Mouse (Mus musculus) retina, postnatal 1 day (tissue): ENCODE results near the gene Il1r1.
"Not testable (repeated sequence)": the region's sequence is repeated elsewhere in the genome, so short reads cannot be mapped to it uniquely, and the experiment has no call there.

Experiments
- DNase-seq: peaks from one replicate; pipeline ENCODE4 v3.0.0-alpha.2; 2012

The Il1r1 gene

DNA sequence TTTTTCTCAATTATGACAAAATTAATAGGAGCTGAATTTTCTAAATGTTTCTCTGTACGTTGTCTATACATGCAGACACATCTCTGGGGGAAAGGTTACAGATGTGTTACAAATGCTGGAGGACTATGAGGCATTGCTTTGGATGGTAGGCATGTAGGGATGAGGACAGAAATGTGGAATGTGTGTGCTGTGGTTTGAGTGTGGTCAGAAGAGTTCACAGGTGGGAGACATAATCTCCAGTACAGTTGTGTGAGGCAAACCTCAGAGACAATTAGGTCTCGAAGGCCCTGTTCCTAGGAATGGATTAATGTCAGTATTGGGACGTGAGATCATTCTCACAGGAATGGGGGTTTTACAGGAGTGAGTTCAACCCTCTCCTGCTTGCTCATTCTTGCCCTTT is 47.3 kb downstream of the Il1r1 start:
- DNase-seq, result no peak

DNA sequence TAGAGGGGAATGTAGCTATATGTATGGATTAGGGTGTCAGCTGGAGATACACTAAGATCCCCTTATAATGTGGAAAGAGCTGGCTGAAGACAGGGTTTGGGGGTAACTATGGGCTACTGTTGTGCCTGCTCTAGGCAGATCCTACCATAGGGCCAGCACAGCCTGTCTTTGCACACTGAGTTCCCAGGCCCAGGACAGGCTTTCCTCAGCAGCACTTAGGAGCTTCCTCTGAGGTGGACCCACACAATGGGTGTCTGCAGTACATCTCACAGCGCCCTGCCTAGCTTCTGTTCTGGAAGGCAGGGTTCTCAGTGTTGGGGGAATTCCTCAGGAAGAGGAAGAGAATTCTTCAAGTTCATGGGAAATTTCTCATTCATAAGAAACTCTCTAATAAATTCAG is 48.6 kb downstream of the Il1r1 start:
- DNase-seq, result no peak

DNA sequence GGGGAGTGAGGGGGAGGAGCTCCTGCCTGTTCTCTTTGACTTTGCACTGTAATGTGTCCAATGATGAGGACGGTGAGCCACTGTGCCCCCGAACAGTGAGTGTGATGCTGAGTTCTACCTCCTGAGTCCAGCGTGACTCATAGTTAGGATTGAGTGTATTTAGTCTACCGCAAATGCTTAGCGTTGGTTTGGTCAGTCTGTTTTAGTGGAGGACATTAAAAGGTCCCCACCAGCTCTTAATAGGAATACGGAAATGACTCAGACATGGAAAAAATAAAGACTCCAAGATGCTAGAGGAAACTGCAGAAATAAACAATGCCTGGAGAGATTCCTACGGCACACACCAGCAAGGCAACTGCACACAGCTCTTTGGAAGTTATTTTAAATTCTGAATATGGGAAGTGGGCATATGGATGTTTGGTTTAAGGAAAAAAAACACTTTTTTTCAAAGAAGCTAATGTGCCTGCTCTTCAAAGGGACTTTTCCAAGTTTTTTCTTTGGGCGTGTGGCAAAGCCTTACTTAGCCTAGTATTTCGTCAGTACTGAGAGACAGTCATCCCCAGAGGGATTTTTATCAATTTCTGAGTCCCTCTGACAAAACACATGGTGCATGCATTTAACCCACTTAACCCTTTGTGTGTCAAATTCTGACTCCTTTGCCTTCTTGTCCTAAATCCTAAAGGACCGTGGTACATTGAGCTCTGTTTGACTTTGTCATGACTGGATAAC is 50.6 kb downstream of the Il1r1 start:
- DNase-seq, result no peak

DNA sequence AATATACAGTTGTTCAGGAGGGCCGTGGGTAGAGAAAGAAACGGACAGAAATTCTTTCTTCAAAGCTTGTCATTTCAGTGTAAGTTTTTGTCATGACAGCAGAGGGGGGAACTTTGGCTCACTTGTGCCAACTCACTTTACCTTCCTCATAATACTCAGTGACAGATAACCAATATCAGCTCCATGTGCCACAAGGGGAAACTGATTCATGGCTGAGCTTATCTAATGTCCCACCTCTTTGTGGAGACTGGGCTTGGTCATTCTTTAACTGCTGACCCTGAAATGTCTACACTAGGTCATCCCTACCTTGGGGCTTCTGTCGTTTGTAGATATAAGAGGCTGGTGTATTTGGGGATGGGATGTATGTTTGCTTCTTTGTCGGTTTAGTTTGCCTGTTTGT is 53.1 kb downstream of the Il1r1 start:
- DNase-seq, result no peak

DNA sequence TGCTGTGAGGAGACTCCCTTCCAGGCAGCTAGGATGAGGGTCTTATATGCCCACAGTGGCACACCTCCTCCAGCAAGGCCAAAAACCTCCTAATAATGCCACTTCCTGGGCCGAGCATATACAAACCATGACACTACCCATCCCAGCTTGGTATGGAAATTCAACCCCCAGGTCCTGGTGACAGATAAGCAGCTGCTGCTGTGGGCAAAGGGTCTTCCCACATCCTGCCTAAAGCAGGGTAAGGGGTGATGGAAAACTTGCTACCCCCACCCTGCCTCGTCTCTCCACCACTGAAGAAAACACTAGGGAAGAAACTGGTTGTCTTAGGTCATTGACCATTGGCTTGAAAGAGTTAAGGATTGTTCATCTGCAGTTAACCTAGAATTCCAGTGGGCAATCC is 53.8 kb downstream of the Il1r1 start:
- no peak for DNase-seq

DNA sequence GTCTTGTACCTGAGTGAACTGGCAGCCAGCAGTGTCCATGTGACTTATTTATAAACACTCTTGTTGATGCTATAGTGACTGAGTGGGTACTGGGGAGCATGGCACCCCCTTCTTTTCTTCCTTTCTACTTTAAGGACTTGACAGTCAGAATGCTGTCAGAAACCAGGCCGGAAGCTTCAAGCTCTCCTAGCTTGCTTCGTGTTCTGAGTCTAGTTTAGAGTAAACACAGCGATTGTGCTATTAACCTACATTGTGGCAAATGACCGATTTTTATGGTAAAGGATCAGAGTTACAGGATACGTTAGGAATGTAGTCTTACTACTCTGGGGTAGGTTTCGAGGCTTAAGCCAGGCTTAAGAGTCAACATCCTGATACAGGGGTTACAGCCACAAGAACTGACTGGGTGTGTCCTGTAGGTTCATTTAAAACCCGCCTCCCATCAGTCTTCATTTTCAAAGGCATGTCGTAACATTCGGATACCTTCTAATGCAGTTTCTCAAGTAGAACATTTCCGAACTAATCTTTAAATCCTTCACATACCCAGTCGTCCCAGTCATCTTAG is 54.4 kb downstream of the Il1r1 start:
- no peak for DNase-seq

DNA sequence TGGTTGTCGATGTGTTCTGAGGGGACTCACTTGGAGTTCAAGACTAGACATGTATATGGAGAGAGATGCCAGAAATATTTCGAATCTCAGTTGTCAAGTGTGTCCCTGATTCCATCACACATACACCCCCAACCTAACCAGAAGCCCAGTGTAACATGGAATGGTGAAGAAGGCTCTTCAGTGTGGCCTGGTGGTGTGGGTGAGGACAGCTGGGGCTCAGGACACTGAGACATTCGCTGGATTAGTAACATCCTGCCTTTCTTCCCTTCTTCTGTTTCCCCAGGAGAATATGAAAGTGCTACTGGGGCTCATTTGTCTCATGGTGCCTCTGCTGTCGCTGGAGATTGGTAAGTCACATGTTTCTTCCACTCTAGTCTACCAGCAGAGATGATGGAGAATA is 57.1 kb downstream of the Il1r1 start:
- no peak for DNase-seq

DNA sequence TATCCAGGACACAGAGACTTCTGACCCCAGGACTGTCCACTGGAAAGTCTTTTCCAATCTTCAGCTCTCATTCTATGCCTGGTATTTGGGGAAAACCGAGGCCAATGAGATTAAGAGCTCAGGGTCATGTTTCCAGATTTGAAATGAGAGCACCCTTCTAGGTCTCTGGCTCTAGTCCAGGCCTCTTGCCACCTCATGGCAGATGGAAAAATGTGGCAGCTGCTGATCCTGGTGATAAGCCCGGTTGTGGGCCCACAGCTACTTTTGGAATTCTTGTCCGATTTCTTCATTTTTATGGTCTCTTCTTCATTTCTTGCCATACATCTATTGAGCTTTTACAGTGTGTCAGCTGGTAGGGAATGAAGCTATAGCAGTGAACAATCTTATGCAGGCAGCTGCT is 57.5 kb downstream of the Il1r1 start:
- DNase-seq, result no peak

DNA sequence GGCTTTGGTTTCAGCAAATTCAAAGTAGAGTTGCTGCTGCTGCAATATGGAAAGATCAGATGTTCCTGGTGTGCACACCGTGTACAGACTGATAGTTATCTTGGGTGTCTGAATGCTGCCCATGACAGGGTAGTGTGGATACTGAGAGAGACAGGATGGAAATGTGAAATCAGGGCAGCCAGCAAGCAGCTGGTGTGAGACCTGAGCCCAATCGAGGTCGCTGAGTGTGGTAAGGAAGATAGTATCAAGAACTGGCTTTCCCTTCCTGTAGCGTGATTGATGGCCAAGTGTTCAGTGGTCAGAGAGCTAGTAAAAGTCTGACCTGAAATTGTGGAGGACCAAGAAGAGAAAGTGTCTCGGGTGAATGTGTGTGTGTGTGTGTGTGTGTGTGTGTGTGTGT is 59.1 kb downstream of the Il1r1 start:
- no peak for DNase-seq

DNA sequence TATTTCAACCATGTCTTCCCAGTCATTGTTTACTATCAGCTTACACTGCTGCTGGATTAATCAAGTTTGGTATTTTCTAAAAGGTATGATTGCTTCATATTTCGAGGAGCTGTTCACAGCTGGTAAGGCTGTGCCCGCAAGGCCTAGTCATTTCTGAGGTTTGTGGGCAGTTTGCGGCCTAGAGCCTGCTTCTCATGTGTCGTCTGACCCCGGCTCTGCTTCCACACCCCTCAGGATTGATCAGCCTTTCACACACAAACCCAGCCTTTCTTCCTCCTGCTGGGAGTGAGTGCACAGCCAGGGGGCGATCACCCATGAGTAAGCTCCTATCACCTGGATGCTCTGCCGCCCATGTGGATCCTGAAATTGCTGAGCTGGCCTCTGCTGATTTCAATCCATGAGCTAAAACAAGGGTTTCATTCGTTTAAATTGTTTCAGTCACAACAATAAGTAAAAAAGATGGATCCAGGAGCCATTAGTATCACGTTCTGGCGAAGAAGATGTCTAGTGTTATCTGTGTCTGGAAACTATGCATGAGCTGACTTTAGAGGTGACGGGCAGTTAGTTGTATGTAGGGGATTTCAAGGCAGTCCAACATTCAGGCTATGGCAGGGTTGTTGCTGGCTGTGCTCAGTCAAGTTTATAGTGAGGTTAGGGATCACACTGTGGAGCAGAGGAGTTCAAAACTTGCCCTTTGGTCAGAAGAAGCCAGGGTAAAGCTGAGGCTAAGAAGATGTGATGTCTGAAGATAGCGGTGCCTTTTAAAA is 65.8 kb downstream of the Il1r1 start:
- DNase-seq, result no peak

DNA sequence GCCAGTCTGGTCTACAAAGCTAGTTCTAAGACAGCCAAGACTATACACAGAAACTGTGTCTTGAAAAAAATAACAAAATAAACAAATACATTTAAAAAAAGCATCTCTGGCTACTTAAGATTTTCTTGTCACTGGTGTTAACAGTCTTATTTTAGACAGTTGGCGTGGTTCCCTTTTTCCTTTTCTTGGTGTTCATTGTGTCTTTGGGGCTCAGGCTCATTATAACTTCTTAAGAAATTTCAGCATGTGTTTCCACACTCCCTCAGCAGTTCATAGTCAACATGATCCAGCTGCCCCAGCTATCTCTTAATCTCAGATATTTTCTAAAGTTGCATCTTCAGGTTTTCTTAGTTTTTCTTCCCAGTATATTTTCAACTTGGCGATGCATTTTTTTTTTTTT is 67.4 kb downstream of the Il1r1 start:
- no peak for DNase-seq

DNA sequence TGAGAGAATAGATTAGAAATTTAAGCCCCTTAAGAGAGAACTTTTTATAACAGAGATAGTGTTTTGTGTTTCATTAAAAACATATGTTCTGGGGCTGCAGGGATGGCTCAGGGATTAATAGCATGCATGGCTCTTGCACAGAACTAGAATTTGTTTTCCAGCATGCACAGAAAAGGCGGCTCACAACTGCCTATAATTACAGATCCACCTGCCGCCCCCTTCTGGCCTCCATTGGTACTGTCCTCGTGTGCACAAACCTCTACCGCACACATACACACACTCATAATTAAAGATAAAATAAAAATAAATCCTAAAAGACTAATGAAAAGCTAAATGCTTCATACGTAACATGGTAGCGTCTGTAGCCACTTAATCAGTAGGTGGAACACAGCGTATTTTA is 69.0 kb downstream of the Il1r1 start:
- DNase-seq, result no peak

DNA sequence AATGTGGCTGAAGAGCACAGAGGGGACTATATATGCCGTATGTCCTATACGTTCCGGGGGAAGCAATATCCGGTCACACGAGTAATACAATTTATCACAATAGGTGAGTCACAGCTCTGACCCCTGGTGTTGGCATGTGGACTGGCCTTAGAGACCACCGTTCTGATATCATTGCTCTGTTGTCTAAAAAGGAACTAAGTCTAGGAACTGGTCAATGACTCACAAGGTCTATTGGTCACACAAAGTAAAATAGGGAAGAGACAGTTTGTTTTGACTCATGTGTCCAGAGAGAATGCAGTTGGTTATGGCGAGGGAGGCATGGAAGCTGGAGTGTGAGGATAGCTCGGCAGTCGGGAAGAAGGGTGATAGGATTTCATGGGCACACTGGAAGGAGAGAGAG is 69.9 kb downstream of the Il1r1 start:
- no peak for DNase-seq

DNA sequence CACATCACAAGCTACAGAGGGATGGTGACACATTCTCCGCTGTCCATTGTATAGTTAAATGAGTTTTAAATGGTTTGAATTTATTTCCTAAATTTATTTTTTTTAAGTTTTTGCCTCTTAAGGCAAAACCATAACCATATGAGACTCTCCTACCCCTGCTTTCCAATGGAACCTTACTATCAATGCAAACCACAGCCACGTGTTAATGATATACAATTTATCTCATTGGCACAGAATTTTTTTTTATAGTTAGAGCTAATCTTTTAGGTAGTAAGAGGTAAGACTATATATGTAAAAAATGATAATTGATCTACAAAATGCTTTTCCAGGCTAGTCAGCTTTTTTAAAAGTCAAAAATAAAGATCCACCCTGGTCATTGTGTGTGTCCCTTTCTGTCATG is 73.2 kb downstream of the Il1r1 start:
- DNase-seq, result no peak

DNA sequence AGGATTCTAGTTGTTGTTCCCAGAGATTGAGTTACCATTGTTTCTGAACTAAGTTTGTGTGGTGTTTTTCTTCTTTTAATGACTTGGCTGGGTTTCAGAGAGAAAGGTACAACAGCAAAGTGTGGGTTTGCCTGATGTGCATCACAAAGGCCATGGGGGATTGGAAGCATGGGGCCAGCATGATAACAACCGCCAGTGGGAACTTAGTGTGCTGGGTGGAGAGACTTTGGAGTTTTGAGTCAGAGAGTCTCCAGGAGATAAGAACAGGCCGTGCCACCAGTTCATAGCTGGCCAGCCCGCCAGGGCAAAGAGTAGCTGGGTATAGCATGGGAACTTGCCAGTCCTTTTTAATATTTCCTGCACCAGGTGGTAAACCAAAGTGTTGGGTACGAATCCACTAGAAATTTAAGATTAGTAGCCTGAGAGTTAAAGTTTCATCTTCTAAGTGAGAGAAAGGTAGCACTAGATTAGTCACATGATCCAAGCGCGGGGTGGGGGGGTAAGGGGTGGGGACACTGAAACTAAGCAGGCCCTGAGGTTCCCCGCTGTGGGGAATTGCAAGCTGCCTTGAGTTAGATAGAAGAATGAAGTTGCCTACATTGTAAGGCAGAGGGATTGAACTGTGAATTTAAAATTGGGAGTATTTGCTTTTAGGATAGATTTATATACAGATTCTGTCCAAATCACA is 78.4 kb downstream of the Il1r1 start:
- DNase-seq, result no peak

DNA sequence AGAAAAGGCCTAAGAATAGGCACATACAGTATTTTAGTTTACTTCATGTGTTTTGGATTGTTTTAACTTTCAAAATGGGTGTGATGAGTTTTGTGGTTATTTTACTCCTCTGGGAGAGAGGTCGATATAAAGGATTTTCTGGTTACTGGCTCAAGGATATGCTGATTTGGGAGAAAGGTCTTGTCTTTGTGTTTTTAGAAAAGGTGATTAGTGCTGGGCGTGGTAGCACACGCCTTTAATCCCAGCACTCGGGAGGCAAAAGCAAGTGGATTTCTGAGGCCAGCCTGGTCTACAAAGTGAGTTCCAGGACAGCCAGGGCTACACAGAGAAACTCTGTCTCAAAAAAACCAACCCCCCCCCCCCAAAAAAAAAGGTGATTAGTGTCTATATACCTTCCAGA is 79.4 kb downstream of the Il1r1 start:
- not testable (repeated sequence) for DNase-seq

DNA sequence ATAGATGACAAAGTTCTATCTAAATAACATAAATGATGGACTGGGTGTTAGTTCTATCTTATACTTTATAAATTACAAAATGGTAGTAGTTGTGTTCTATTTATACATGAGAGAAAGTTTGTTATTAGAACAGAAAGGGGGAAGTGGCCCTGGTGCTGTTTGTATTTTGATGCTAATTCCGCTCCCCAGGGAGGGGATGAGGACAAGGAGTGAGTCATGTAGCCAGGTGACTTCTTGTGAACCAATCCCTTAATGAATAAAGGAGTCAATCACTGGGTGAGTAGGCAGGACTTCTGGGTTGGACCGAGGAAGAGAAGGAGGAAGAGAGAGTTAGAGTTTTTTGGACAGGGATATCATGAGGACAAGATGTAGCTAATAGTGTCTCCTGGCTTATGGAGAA is 81.2 kb downstream of the Il1r1 start:
- no peak for DNase-seq

DNA sequence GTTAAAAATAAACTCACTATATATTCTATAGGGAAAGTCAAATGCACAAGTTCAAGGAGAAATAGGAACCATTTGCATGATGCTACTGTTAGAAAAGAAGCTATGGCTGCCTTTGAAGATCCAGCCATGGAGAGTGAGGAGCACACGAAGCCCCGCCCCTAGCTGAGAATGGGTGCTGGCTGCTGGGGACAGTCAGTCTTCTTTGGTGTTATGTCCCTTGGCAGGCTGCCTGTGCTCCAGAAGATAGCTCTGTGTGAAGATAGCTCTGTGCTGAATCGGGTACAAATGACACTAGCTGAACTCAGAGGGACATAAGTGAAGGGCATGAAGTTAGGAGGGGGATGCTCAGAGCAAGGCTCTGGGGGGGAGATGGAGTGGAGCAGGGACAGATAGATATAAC is 86.2 kb downstream of the Il1r1 start:
- DNase-seq, result no peak

DNA sequence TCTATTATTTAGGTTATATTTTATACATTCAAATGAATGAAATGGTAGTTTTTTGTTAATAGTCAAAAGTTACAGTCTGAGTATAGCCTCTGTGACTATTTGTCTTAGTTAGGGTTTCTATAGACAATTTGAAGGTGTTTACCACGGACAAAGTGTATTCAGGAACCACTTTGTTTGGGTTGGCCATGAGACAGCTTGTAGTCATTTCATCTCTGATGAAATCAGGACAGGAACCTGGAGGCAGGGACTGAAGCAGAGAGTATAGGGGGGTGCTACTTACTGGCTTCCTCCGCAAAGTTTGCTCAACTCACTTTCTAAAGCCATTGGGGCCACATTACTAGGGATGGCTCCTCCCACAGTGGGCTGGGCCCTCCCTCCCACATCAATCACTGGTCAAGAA is 86.7 kb downstream of the Il1r1 start:
- no peak for DNase-seq

DNA sequence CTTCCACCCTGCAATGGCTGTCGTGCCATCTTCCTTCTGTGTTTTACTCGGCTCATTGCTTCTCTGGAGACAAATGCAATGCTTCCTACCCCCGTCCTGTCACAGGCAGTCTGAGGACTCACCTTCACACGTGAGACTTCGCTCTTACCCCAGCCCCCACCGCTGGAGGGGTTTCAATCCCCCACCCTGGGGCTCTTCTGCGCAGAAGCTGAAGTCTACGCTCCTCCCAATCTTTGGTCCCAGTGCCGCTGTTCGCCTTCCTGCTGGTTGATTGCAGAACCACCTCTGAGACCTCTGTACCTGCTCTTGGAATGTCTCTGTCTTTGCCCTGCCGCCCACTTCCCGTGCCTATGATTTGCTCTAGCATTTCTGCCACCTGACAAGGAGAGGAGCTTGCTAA is 89.1 kb downstream of the Il1r1 start:
- no peak for DNase-seq

DNA sequence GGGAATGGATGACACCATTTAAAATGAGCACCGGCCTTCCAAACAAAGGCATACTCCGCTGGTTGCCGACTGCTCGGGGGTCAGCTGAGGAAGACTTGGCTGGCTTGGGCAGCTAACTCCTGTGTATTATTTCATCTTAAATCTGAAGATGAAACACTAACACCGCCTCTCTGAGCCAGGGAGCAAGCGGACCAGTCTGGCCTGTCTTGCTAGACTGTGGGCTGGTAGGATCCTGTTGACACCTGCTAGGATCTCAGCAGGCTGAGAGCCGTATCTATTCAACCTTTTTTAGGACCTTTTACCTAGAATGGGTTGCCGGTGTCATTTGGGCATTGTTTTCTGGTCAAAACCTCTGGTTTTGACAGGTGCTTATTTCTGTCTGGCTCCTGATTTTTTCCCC is 92.8 kb downstream of the Il1r1 start:
- DNase-seq, result no peak

DNA sequence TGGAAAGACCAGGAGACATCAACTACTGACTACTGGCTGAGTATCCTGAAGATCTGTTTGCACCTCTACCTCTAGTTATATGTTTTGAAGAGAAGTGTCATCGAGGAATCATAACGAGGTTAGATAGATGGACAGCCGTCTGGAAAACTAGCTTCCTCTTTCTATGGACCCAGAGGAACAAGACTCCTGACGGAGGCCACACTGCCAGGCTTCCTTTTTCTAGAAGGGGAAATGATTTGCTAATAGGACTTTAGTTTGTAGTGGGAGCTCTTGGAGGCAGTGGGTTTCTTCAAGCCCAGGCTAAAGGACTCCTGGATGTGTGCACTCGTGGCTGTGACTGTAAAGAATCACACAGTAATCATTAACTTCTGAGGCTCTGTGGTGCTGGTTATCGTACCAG is 96.9 kb downstream of the Il1r1 start:
- no peak for DNase-seq

DNA sequence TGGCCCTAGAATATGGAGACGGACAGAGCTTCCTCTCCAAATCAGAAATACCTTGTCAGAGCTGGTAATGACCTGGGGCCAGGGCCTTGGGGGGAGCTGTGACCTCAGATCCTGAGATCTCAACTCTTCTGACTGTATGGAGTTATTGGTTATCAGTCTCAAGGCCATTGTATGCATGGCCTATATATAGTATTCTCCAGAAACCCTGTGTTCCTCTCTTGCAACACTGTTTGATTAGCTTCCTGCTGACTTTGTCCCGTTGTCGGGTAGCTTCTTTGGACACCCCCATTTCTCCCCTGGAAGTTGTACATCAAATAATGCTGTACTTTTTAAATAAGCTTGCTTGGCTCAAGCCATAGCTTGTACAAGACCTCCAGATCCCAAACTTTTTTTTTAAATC is 97.7 kb downstream of the Il1r1 start:
- DNase-seq, result no peak

DNA sequence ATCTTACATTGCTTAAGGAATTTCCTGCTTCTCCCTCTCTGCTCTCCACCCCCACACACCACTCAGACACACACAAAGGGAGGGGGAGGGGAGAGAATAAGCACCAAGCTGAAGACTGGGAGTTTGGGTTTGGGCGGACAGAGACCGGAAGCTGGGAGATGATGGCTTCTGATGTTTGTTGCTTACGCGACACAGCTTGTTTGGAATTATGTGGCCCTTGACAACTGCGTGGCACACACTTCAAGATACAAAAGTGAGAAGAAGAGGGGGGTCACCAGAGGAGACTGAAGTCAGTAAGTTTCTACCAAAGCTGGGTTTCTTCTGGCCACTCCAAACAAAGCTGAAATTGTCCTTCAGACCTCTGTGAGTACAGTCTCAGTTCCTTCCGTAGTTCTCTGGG is 99.6 kb downstream of the Il1r1 start, which contains the start of gene Il1rl2:
Il1rl2 (plus strand) TSS at position 154 of the 400 bp plus-strand sequence.
- DNase-seq, result peak; percentile 19
